Mouse (Mus musculus) E14TG2a.4 (cell line): ENCODE data around the gene Ndufv1.
"Not testable (repeated sequence)": the region's sequence is repeated elsewhere in the genome, so short reads cannot be mapped to it uniquely, and the experiment has no call there.

Source experiments
- CTCF ChIP-seq: conservative IDR thresholded peaks from 2 replicates; pipeline ENCODE4 v1.5.1; 2014; ENCODE audit warnings: low read length
- NANOG ChIP-seq: IDR thresholded peaks from 2 replicates; pipeline ENCODE4 v1.6.1; 2014; ENCODE audit warnings: borderline replicate concordance, low read length, mixed read lengths
- POU5F1 ChIP-seq: IDR thresholded peaks from 2 replicates; pipeline ENCODE4 v1.6.1; 2014; ENCODE audit warnings: low read length, borderline replicate concordance

DNA sequence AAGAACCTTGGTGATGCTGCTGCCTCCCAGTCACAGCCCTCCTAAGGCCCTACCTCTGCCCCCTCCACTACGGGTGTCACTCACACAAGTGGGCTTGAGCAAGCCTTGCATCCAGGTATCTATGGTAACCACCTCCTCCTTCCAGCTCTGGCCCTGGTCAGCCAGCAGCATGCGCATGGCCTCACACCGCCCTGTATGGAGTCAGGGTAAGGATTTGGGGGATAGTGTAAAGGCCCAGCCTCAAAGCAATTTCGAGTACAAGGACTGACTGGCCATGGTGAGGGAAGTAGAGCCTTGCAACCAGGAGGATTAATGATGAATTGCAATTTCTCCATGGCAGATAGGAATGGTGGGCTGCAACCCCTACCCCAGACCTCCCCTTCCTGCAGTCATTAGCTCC, 28.9 kb upstream of the Ndufv1 start:
- not testable (repeated sequence) for TF ChIP-seq CTCF, NANOG, POU5F1
